Mouse (Mus musculus): Measurements from ENCODE around the gene Pcdh9. TPM values are rescaled to one million over a fixed set of nuclear protein-coding genes. Genes with fewer than 3 reads are reported as not detected.
"Not testable (repeated sequence)": the region's sequence is repeated elsewhere in the genome, so short reads cannot be mapped to it uniquely, and the experiment has no call there.

Pcdh9 gene
- polyA plus RNA-seq, 1 experiment, result 1.2 TPM

GRCm38 (mm10) chr14:93381163-93381562, 509.3 kb downstream of the Pcdh9 start:
- DNase-seq (ENCODE audit: low read depth), result no peak

- no peak for DNase-seq (ENCODE audit: low read depth)
Measured at GRCm38 (mm10) chr14:93380757-93381156, 509.7 kb downstream of the Pcdh9 start.

DNA sequence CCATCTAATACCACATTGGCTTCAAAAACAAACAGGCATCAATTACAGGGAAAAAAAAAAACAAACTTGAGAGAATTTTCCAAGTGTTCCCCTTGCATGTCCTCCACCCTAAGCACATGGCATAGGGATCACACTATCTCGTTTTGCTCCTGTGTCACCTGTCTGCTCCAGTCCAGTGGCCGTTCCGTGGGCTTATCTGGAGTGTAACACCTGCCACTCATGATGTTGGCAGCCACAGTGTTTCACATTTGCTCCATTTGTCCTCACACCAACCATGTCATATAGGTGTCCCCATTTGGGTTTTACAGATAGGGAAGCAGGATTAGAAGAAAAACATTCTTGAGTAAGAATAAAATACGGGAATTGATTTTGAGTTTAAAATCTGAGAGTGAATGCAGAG, 514.3 kb downstream of the Pcdh9 start:
- DNase-seq (ENCODE audit: low read depth), result no peak

- no peak for DNase-seq (ENCODE audit: low read depth)
Measured at GRCm38 (mm10) chr14:93374181-93374580, 516.3 kb downstream of the Pcdh9 start.

GRCm38 (mm10) chr14:93354150-93354549, 536.3 kb downstream of the Pcdh9 start:
- no peak for DNase-seq (ENCODE audit: low read depth)

GRCm38 (mm10) chr14:93350906-93351305, 539.6 kb downstream of the Pcdh9 start:
- no peak for DNase-seq (ENCODE audit: low read depth)

- no peak for DNase-seq (ENCODE audit: low read depth)
Measured at GRCm38 (mm10) chr14:93349166-93349565, 541.3 kb downstream of the Pcdh9 start.

DNA sequence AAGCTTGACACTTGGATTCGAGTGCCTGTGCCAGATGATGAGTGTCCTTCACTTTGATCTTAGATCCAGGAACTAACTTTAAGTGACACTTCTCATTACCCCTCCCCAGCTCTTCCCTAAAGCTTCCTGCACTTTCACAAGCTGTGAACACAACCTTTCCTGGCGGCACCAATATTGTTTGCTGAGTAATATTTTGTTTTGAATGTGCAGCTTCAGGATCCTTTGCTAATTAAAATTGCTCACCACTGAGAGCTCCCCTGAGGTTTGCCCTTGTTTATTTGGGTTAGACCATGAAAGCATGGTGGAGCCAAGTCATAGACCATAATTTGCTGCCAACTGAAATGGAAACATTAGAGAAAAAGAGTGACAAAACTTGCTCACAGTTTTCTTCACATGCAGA, 543.4 kb downstream of the Pcdh9 start:
- no peak for DNase-seq (ENCODE audit: low read depth)

DNA sequence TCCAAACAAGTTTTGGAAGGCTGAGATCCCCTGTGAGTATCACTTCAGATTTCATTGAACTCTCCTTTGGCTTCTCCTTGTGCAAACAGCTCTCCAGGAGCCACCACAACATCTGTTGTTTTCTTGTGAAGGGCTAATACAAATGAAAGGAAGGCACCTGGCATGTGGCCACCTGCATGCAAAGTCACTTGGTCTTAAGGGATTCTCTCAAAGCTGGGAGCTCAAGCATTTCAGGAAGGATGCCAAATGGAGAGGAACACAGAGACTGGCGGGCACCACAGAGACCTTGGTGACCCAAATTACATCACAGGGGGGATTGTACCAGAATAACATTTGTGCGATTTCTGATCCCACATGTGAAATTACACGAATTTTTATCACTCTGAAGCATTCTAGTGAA, 547.7 kb downstream of the Pcdh9 start:
- DNase-seq (ENCODE audit: low read depth), result no peak

DNA sequence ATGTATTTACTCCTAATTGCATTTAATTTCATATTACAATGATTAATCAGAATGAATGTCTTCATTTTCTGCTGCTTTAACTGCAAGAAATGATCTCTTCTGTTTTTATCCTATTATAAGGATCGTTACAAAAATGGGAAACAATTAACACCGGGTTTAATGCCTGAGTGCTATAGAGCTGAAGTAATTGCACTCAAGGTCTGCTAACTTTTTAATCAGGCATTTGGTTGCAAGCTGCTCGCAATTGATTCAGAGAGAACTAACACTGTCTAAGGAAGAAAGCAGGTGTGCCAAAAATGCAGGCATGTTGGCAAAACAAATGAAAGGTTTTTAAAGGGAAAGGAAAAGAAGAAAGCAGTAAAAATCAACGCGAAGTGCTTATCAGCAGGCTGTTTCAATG, 549.1 kb downstream of the Pcdh9 start:
- DNase-seq (ENCODE audit: low read depth), result no peak

DNA sequence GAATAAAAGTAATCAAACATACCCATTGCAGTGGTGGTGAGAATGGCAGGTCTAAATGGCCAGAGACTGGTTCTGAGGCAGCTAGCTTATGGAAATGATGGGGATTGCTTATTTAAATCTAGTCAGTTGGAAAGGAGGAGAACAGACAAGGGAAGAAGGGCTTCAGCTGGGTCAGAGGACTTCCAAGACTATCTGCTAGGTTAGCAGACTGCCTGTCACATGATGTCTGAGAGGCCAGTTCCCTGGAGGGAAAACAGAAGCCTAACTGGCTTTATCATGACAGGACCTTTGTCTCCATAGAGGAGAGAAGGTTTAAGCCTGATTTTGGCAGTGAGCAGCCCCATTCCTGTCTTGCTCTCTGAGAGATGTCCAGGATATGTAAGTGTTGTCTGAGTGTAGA, 561.2 kb downstream of the Pcdh9 start:
- DNase-seq (ENCODE audit: low read depth), result no peak

DNA sequence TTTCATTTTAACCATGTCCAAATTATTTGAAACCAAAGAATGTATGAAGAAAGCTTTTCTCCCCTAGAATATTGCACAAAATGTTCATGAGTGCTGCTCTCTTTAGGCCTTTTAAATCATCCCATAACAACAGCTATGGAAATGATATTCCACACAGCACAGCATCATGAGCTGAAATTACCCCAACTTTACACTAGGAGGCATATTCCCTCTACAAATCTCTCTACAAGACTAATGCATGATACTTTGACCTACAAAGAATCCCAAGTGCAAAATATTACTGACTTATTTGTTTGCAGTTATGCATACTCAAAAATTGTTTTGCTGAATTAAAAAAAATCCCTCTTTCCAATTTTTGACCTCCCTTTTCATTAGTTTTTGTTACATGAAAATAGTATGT, 573.1 kb downstream of the Pcdh9 start:
- DNase-seq (ENCODE audit: low read depth), result no peak

GRCm38 (mm10) chr14:93288361-93288760, 602.1 kb downstream of the Pcdh9 start:
- no peak for DNase-seq (ENCODE audit: low read depth)

DNA sequence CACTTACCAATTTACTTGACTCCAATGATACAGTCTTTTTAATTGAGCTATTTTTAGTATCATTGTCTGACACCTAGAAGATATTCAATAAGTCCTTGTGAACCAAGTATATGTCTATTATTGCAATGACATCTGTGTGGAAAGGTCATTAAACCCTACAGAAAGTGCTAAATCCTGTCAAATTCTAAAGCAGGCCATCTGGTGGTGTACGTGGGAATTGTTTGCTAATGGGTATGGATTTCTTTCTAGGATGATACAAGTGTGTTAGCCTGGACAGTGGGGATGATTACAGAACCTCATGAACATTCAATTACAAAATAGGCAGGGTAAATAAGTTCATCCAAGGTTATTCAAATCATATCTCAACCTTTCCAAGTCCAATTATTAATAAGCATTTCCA, 602.8 kb downstream of the Pcdh9 start:
- no peak for DNase-seq (ENCODE audit: low read depth)

- no peak for DNase-seq (ENCODE audit: low read depth)
Measured at GRCm38 (mm10) chr14:93285136-93285535, 605.3 kb downstream of the Pcdh9 start.

DNA sequence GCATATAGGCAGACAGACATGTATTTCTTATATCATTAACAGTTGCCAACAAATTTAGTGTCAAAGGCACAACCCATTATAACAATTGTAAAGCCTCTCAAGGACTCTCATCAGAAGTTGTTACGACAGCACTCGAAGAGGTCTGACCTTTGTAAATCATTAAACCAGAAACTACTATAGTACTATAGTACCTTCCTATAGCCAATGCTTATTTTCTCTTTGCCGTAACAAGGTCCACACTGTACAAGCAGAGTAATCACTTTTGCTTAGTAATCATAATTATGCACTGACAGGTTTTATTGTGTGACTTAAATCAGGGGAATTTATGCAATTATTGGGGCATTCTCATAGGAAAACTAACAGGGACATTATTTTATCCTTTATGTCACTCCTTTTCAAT, 606.5 kb downstream of the Pcdh9 start:
- DNase-seq (ENCODE audit: low read depth), result no peak

- DNase-seq (ENCODE audit: low read depth), result no peak
Measured at GRCm38 (mm10) chr14:93275661-93276060, 614.8 kb downstream of the Pcdh9 start.

DNA sequence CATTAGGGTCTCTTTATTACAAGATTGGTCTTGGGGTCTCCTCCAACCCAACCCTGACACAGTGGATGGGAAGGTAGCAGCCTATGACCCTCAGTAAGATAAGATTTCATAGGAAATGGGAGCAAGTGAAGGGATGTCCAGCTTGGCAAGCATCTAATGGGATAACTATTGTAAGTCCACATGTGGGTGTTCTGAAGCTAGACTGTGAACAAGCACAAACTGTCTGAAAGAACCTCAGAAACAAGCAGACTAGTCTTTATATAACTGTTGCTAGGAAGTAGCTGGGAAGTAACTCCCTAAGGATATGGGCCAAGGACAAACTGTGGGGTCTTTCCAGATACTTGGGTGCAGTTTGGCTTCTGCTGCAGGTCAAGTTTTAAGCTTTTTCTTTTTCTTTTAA, 615.7 kb downstream of the Pcdh9 start:
- no peak for DNase-seq (ENCODE audit: low read depth)

DNA sequence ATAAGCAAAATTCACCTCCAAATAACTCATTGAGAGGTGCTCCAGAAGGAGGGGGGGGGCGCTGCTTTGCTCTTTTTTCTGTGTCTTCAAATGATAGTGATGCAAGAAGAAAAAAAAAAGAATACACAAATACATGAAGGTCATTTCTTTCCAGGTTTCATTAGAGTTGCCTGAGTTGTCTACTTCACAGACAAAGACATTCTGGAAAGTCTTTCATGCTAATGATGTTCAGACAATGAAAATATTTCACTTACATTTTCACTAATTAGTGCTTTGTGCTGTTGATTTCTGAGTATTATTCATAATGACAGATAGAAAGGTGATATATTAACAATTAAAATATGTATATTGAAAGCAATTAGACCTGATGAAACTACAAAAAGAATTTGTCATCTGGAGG, 637.1 kb downstream of the Pcdh9 start:
- DNase-seq (ENCODE audit: low read depth), result no peak

GRCm38 (mm10) chr14:93240263-93240662, 650.2 kb downstream of the Pcdh9 start:
- DNase-seq (ENCODE audit: low read depth), result no peak

GRCm38 (mm10) chr14:93234333-93234732, 656.1 kb downstream of the Pcdh9 start:
- no peak for DNase-seq (ENCODE audit: low read depth)

DNA sequence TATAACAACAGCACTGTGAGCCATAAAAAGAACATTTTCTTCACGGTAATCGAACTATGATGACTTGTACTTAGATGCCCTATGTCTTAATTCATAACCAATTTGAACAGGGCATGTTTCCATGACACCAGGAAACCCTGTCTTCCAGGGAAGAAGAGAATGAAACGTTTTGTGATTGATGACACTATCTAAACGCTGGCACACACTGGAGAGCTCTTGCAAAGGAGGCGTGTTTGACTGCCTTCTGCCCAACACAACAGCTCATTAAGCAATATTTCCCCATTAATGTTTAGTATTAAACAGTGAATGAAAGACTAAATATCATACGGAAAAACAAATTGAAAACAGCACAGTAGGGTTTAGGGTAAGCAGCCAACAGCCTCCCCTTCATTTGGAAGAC, 656.9 kb downstream of the Pcdh9 start:
- no peak for DNase-seq (ENCODE audit: low read depth)

- not testable (repeated sequence) for DNase-seq (ENCODE audit: low read depth)
Measured at GRCm38 (mm10) chr14:93214846-93215245, 675.6 kb downstream of the Pcdh9 start.

GRCm38 (mm10) chr14:93199791-93200190, 690.7 kb downstream of the Pcdh9 start:
- no peak for DNase-seq (ENCODE audit: low read depth)
